Mouse (Mus musculus) mouse embryonic stem cell (cell line): ENCODE measurements around the gene Vmn2r25.
"Not testable (repeated sequence)": the region's sequence is repeated elsewhere in the genome, so short reads cannot be mapped to it uniquely, and the experiment has no call there.

Source experiments
- in situ Hi-C, 2 experiments: fragments of 300-500 bp; cut with MboI; formaldehyde crosslinking; loops; 1 replicate in 1 of 2; 3 replicates in 1 of 2; pipeline ENCODE4 v1.14.3; 2019 to 2020; ENCODE audit warnings: low sequenced_read_pairs in 2 of 2, low pct_unique_long_range_greater_than_20kb in 1 of 2, mixed read lengths in 1 of 2; ENCODE audit not compliant: unreplicated experiment in 1 of 2

Vmn2r25 gene

GRCm38 (mm10) chr6:123853363-123853762 lies at the start of gene Vmn2r25:
TSS of gene Vmn2r25 (minus strand) at chr6:123853463.
- in situ Hi-C loops, result not testable (repeated sequence)

GRCm38 (mm10) chr6:123819951-123820350 lies 33.3 kb downstream of the Vmn2r25 start:
- in situ Hi-C loops, result no loop called here

- in situ Hi-C loops, result not testable (repeated sequence)
Measured at GRCm38 (mm10) chr6:123810291-123810690, 43.0 kb downstream of the Vmn2r25 start.

GRCm38 (mm10) chr6:123793746-123794145 lies 59.5 kb downstream of the Vmn2r25 start:
- in situ Hi-C loops, result no loop called here

- in situ Hi-C loops, result no loop called here
Measured at GRCm38 (mm10) chr6:123784857-123785256, 68.4 kb downstream of the Vmn2r25 start.

- in situ Hi-C loops, result no loop called here
Measured at GRCm38 (mm10) chr6:123778579-123778978, 74.7 kb downstream of the Vmn2r25 start, which contains the start of gene Vmn2r24. TSS of gene Vmn2r24 (plus strand) at chr6:123778879.
